Mouse (Mus musculus): Measurements from ENCODE around the gene Dennd1a.

DNA sequence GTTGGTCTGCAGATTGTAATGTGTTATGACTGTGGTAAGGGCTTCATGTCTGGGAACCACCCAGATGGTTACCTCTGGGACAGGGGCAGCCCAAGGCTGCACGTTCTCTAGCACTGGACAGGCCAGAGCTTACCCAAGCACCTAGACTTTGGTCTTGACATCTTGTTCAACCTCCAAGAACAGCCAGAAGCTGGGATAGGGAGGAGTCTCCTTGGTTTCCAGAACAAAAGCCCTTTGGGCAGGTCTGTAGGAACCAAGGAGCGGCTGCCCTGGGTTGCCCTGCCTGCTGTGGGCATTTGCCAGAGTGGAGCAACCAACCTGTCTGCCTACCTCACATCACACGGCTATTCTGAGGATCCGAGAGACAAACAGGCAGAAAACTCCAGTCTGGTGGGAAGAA is 490.1 kb downstream of the Dennd1a start:
- no peak for TF ChIP-seq CTCF (IDR thresholded peaks at IDR 0.05; ENCODE audit: insufficient read depth, low read length)
- TF ChIP-seq POLR2A (IDR thresholded peaks at IDR 0.05; ENCODE audit: borderline replicate concordance, extremely low read depth, low read depth, low read length), result no peak
